Mouse (Mus musculus) adrenal gland, adult 8-10 months (tissue): ENCODE measurements at regions not wholly inside any gene's neighbourhood (a gene's known extent, or its start where the extent isn't known, plus 50 kb on each side); places are given as distances from the start of the nearest gene placed in this dataset.

ENCODE experiments used
- DNase-seq: peaks from one replicate; pipeline ENCODE4 v3.0.0; 2022

- DNase-seq, result no peak
Observed at GRCm38 (mm10) chr12:56402137-56402536, 56.4 kb upstream of the Mbip start.
